Mouse (Mus musculus): ENCODE data around the gene Tns1. TPM values are rescaled to one million over a fixed set of nuclear protein-coding genes. Genes with fewer than 3 reads are reported as not detected.

Tns1 gene
- total RNA-seq, 2 experiments from 2014 or later: 20.0 to 20.5 TPM

DNA sequence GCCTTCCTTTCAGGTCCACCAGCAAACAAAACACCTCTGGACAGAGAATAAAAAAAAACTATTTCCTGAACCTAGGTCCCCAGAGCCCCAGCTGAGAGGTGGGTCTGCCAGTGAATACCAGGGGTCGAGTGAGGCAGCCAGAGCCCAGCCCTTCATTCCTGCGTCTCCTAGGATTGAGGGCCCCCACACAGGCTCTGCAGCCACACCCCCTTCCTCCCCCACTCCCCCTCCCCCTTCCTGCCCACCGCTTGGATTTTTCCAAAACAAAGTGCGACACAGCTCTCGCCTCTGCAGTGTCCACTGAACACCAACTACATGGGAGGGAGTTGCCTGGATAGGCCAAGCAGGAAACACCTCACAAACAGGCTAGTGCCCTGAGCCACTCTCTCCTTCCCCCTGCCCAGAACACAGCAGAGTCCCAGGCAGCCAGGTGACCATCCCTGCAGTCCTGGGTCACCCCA lies 124.0 kb downstream of the Tns1 start:
- ATAC-seq (replicated peaks; ENCODE audit: low FRiP score, poor library complexity, severe bottlenecking): no peak

GRCm38 (mm10) chr1:73999533-73999932 lies 124.7 kb downstream of the Tns1 start:
- ATAC-seq (replicated peaks; ENCODE audit: low FRiP score, poor library complexity, severe bottlenecking): no peak

GRCm38 (mm10) chr1:73998925-73999375 lies 125.3 kb downstream of the Tns1 start:
- no peak for ATAC-seq (replicated peaks; ENCODE audit: low FRiP score, poor library complexity, severe bottlenecking)

DNA sequence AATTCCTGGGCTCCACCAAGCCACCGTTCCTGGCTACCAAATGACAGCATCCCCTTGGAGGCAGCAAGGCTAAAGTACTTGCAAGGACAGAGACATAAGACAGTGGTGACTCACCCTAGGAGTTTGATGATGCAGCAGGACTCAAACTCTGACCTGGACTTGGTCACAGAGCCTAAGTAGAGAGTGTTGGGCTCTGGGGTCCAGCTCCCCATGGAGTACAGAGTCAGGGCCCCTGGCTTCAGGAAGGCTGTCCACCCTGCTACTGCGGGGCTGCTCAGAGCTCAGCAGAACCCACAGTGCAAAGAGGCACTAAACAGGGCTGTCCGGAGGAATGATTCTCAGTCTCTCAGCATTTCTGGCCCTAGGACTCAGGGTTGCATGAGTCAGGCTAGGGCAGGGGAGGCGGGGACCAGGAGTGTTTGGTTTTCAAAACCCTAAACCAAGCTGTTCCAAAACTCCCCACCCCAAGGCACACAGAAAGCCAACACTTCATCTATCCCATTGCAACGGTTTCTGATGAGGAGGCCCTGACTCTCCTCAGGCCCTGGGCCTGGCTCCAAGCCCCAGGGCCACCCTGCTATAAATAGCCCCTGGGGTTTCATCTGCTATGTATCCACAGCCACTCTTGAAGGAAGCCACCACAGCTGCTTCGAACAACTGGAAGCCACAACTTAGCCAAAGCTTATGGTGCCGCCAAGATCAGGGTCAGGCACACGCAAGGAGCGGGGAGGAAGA lies 126.0 kb downstream of the Tns1 start:
- ATAC-seq (replicated peaks; ENCODE audit: low FRiP score, poor library complexity, severe bottlenecking): no peak

GRCm38 (mm10) chr1:73997341-73997740 lies 126.9 kb downstream of the Tns1 start:
- ATAC-seq (replicated peaks; ENCODE audit: low FRiP score, poor library complexity, severe bottlenecking): no peak

DNA sequence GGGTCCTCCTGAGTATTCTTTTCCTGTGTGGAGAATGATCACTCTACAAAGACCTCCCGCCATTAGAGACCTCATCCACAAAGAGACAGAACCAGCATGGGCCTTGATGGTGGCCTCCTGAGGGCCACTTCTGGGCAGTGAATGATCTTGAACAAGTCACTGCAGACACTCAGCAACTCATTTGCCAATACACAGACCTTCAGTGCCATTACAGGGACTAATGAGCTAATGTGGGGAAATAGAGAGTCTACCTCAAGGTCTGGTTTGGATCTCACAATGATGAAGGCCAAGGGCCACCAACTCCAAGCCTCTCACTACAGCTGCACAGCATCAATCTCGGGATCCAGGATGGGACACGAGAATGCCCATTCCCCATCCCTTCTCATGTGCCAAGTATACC lies 127.6 kb downstream of the Tns1 start:
- no peak for ATAC-seq (replicated peaks; ENCODE audit: low FRiP score, poor library complexity, severe bottlenecking)

DNA sequence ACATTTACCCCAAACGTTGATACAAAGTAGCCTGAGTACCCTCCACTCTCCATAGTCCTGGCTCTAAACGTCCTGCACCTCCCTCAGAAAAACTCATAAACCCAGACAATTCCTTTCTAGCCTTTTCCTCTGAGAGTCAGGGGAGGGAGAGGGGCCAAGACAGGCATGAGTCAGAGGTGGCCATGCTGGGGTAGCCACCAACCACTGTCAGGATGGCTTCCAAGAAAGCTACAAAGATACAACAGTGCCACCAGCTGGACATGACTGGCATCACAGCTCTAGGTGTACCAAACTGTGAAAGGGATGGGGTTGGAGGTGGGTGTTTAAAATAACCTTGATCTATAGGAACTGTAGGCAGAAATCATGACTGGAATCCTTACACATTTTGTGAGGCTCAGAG lies 128.0 kb downstream of the Tns1 start:
- ATAC-seq (replicated peaks; ENCODE audit: low FRiP score, poor library complexity, severe bottlenecking): peak; percentile 48; the same call in 1 of the 2 replicates

- no peak for ATAC-seq (replicated peaks; ENCODE audit: low FRiP score, poor library complexity, severe bottlenecking)
Observed at GRCm38 (mm10) chr1:73995063-73995810, 129.0 kb downstream of the Tns1 start.

- ATAC-seq (replicated peaks; ENCODE audit: low FRiP score, poor library complexity, severe bottlenecking): no peak
Observed at GRCm38 (mm10) chr1:73993901-73994426, 130.3 kb downstream of the Tns1 start.

DNA sequence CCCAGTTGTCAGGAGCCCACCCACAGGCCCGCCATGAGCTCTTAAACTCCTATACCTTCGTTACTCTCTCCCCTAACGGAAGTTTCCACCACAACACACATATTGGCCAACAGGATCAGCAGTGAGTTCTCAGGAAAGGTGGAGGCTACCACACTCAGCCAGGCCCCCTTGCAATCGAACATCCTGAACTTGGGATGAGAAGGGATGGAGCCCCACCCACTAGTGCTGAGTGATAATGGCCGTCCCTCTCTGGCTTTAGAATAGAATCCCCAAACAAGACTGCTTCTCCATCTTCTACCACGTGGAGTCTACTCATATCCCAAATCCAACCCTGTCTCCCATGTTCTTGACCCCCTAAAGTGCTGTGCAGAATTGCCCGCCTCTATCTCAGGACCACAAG lies 131.0 kb downstream of the Tns1 start:
- no peak for ATAC-seq (replicated peaks; ENCODE audit: low FRiP score, poor library complexity, severe bottlenecking)

- no peak for ATAC-seq (replicated peaks; ENCODE audit: low FRiP score, poor library complexity, severe bottlenecking)
Observed at GRCm38 (mm10) chr1:73992201-73992938, 131.9 kb downstream of the Tns1 start.

GRCm38 (mm10) chr1:73991226-73991625 lies 133.0 kb downstream of the Tns1 start:
- ATAC-seq (replicated peaks; ENCODE audit: low FRiP score, poor library complexity, severe bottlenecking): no peak

DNA sequence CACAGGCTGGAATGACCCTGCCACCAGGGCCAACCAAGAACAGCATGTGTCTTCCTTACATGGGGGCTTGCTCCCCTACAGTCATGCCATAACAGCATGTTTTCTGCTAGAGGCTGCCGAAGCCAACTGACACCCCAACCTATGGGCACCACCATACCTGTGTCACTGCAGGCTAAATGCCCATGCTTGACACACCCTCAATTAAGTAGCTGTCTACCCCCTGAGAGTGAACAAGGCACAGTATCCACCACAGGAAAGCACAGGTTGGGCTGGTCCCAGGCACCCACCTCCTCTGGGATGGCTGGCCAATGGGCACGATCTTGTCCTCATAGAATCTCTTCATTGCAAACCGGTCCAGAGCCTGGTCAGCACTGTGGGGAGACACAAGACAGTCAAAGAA lies 134.2 kb downstream of the Tns1 start:
- ATAC-seq (replicated peaks; ENCODE audit: low FRiP score, poor library complexity, severe bottlenecking): no peak

DNA sequence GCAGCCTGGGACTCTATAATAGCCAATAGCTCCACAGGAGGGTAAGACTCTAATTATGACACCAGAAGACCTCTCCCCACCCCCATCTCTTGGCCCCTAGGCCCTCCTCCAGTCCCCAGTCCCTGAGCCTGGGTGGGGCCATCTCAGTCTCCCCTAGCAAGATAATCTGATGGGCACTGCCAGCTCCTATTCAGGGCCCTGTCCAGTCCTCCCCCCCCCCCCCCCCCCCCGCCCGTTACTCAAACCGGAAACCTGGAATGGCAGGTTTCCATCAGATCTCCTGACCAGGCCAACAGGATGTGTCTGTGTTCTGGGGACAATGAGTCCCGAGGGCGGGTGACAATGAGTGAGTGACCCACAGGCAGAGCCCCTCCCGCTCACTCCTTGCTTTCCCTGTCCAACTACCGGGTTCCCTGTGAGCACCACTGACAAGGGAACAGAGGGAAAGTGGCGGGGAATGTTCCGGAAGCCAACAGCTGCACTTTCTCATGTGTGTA lies 136.5 kb downstream of the Tns1 start:
- ATAC-seq (replicated peaks; ENCODE audit: low FRiP score, poor library complexity, severe bottlenecking): no peak

GRCm38 (mm10) chr1:73986268-73987045 lies 137.8 kb downstream of the Tns1 start:
- no peak for ATAC-seq (replicated peaks; ENCODE audit: low FRiP score, poor library complexity, severe bottlenecking)

DNA sequence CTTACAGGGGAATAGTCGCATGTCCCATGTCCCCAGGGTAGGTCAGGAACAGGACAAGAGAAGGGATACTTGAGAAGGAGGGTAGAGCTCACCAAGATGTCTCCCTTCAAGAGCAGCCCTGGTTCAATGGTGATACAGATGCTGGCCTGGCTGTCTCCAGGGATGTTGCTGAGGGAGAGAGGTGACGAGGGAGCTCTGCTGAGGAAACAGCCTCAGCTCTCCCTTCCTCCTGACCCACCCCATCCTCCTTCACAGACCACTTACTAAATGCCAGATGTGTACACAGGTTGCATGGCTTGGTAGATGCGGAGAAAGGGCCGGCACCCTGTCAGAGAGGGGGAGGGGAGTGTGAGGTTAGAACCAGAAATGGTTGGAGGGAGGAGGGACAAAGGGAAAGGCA lies 138.6 kb downstream of the Tns1 start:
- ATAC-seq (replicated peaks; ENCODE audit: low FRiP score, poor library complexity, severe bottlenecking): no peak

- ATAC-seq (replicated peaks; ENCODE audit: low FRiP score, poor library complexity, severe bottlenecking): no peak
Observed at GRCm38 (mm10) chr1:73979214-73979613, 145.0 kb downstream of the Tns1 start.

DNA sequence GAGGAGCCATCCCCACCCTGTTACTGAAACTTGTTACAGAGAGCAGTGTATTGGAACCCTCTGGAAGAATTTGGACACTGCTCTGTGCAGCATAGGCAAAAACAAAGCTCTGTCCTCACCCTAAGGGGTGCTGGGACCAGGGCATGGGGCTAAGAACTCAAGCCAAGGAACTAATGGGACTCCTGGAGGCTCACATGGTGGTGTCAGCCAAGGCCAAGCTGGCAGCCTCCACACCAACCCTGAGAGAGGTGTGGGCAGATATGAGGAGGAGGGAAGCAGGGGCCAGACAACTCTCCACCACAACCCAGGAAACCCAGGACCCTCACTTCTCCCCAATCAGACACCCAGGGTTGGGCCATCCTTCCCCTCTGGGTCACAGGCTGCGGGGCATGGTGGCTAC lies 145.7 kb downstream of the Tns1 start:
- ATAC-seq (replicated peaks; ENCODE audit: low FRiP score, poor library complexity, severe bottlenecking): no peak

DNA sequence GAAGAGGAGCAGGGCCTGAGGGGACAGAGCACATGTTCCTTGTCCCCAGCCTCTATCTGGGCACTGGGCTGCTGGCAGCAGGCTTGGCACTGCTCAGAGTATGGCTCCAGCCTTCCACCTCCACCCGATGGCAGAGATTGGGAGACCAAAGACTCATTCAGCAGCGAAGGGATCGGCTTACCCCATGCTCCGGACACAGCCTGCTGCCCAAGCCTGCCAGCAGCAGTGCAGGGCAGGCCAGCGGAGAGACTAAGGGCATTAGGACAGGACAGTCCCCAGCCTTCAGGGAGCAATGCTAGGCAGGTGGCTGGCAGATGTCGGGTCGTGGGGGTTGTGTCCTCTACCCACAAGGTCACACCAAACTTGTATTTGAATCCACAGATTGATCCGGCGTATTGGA lies 150.3 kb downstream of the Tns1 start:
- no peak for ATAC-seq (replicated peaks; ENCODE audit: low FRiP score, poor library complexity, severe bottlenecking)
